Mouse (Mus musculus) heart, embryonic 11.5 days (tissue): ENCODE data around the gene Bglap2. TPM values are rescaled to one million over a fixed set of nuclear protein-coding genes. Genes with fewer than 3 reads are reported as not detected.
"Not testable (repeated sequence)": the region's sequence is repeated elsewhere in the genome, so short reads cannot be mapped to it uniquely, and the experiment has no call there.

Experiments used
- ATAC-seq: fragments of 200-750 bp; cut with Nextera tagmentation; replicated peaks from 2 replicates; pipeline ENCODE4 v1.8.0; 2017; ENCODE audit warnings: moderate library complexity; ENCODE audit not compliant: insufficient number of reproducible peaks, low FRiP score, low TSS enrichment
- H3K27ac ChIP-seq: fragments of 300-500 bp; sonication (generic); 2 replicates; pipeline ENCODE4 v1.5.1; 2014; ENCODE audit warnings: mild to moderate bottlenecking, low read depth, low read length
- H3K27me3 ChIP-seq: fragments of 300-500 bp; sonication (generic); 2 replicates; pipeline ENCODE4 v1.6.1; 2014; ENCODE audit warnings: mild to moderate bottlenecking, low read length, mixed read lengths; ENCODE audit not compliant: control insufficient read depth, insufficient read depth
- H3K36me3 ChIP-seq: fragments of 300-500 bp; sonication (generic); 2 replicates; pipeline ENCODE4 v1.6.1; 2014; ENCODE audit warnings: mild to moderate bottlenecking, low read length, moderate library complexity, mixed read lengths; ENCODE audit not compliant: control insufficient read depth, insufficient read depth
- H3K4me1 ChIP-seq: fragments of 300-500 bp; sonication (generic); 2 replicates; pipeline ENCODE4 v1.6.1; 2014; ENCODE audit warnings: low read length; ENCODE audit not compliant: control insufficient read depth, insufficient read depth
- H3K4me2 ChIP-seq: fragments of 300-500 bp; sonication (generic); 2 replicates; pipeline ENCODE4 v1.6.1; 2014; ENCODE audit warnings: mild to moderate bottlenecking, moderate library complexity
- H3K4me3 ChIP-seq: fragments of 300-500 bp; sonication (generic); 2 replicates; pipeline ENCODE4 v1.5.1; 2014; ENCODE audit warnings: low read depth, low read length
- H3K9ac ChIP-seq: fragments of 300-500 bp; sonication (generic); 2 replicates; pipeline ENCODE4 v1.6.1; 2014; ENCODE audit warnings: mild to moderate bottlenecking, low read depth, low read length, moderate library complexity
- H3K9me3 ChIP-seq: fragments of 300-500 bp; sonication (generic); replicated peaks from 2 replicates; pipeline ENCODE4 v1.6.1; 2016; ENCODE audit warnings: low read length; ENCODE audit not compliant: control insufficient read depth
- WGBS: fragments of 180-500 bp; shearing (Covaris S2); extraction: QIAGEN DNeasy Blood & Tissue Kit; methylation state at CpG from one replicate; pipeline ENCODE4 v1.1.7; 2014; ENCODE audit not compliant: insufficient replicate concordance; 5-methylcytosine and 5-hydroxymethylcytosine counted together
- polyA plus RNA-seq: library from polyadenylated mRNA; unstranded; fragments of >200 nt; fragmentation: Nextera tagmentation; extraction: Ambion mirVana; gene quantifications from 2 replicates; pipeline ENCODE4 v1.2.1, GENCODE M21; 2014

The Bglap2 gene
- polyA plus RNA-seq, 1 experiment from 2014 or later = not detected

DNA sequence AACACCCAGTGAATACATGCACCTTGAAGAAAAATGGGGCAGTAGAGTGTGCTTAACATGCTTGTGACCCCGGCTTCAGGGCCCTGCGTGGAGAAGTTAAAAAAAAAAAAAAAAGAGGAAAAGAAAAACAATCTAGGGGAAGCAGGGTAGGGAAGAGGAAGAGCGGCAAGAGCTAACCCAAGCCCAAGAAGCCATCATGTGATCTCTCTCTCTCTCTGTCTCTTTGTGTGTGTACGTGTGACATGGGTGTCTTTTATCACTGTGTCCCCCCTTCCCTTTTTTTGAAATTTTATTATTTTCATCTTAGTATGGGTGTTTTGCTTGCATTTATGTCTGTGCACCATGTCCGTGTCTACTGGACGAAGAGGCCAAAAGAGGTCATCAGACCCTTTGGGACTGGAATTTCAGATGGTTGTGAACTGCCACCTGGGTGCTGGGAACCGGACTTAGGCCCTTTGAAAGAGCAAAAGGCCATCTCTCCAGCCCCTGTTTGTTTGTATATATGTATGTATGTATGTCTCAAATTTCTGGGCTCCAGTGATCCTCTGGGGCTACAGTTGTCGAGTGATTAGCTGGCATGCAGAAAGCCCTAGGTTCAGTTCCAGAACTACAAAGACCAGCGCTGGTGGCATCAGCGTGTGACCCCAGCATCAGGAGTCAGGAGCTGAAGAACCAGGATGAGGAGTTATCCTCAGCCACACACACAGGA is 25.2 kb upstream of the Bglap2 start:
- no peaks in the 10 kb centered on the region for H3K27me3 ChIP-seq
- H3K9me3 ChIP-seq = no peaks in the 10 kb centered on the region
- 88% methylated on average over 10 of the region's 10 CpGs for WGBS
- H3K27ac ChIP-seq = no peak overlapping the region
- H3K4me3 ChIP-seq = no peak overlapping the region
- H3K9ac ChIP-seq = no peak overlapping the region
- no peak overlapping the region for H3K4me2 ChIP-seq
- H3K36me3 ChIP-seq = peaks cover 3% of the 10 kb centered on the region; the same call in 1 of the 2 replicates
- peaks cover 4% of the 10 kb centered on the region; the same call in 1 of the 2 replicates for H3K4me1 ChIP-seq
- ATAC-seq = no peak

- WGBS = 81% methylated on average over 2 of the region's 2 CpGs
- H3K4me3 ChIP-seq = no peak overlapping the region
- H3K27ac ChIP-seq = no peak overlapping the region
- ATAC-seq = no peak
- no peak overlapping the region for H3K9ac ChIP-seq
- H3K36me3 ChIP-seq = peaks cover 6% of the 10 kb centered on the region; the same call in 1 of the 2 replicates
- H3K27me3 ChIP-seq = no peaks in the 10 kb centered on the region
- no peaks in the 10 kb centered on the region for H3K4me1 ChIP-seq
- no peaks in the 10 kb centered on the region for H3K9me3 ChIP-seq
- no peak overlapping the region for H3K4me2 ChIP-seq
Observed at GRCm38 (mm10) chr3:88398666-88399065, 20.2 kb upstream of the Bglap2 start.

DNA sequence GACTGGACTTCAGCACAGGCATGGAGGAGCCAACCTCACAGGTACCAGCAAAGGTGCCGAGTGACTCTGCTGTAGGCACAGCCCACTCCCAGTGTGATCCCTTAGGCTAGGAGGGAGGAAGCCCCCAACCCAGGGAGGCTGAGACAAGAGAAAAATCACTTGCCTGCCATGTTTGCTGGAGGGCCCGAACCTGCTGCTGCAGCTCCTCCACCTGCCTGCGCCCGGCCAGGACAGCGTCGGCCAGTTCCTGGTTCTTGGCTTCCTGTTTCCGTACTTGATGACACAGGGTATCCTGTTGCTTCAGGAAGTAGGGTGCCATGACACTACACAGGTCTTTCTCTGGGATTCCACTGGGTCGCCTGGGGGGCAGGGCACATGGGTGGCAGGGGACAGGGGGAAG is 17.2 kb upstream of the Bglap2 start:
- 0 out of 2 replicates have a peak, but pooled peaks cover 3% of the 10 kb centered on the region for H3K36me3 ChIP-seq
- H3K9me3 ChIP-seq = no peaks in the 10 kb centered on the region

GRCm38 (mm10) chr3:88395288-88395687 is 16.8 kb upstream of the Bglap2 start:
- no peaks in the 10 kb centered on the region for H3K9me3 ChIP-seq
- no peak overlapping the region for H3K9ac ChIP-seq
- H3K4me3 ChIP-seq = no peak overlapping the region
- 92% methylated on average over 6 of the region's 6 CpGs for WGBS
- no peak for ATAC-seq
- H3K4me2 ChIP-seq = no peak overlapping the region
- no peak overlapping the region for H3K27ac ChIP-seq
- no peaks in the 10 kb centered on the region for H3K27me3 ChIP-seq
- H3K36me3 ChIP-seq = 0 out of 2 replicates have a peak, but pooled peaks cover 3% of the 10 kb centered on the region
- H3K4me1 ChIP-seq = no peaks in the 10 kb centered on the region

More for the DNA sequence above, 17.2 kb upstream of the Bglap2 start:
- Histone ChIP-seq H3K27ac (no peak overlapping the region), H3K9ac (no peak overlapping the region), H3K4me2 (no peak overlapping the region), H3K27me3 (no peaks in the 10 kb centered on the region), H3K4me1 (no peaks in the 10 kb centered on the region), H3K4me3 (no peak overlapping the region)
- no peak for ATAC-seq
- 83% methylated on average over 8 of the region's 8 CpGs for WGBS

DNA sequence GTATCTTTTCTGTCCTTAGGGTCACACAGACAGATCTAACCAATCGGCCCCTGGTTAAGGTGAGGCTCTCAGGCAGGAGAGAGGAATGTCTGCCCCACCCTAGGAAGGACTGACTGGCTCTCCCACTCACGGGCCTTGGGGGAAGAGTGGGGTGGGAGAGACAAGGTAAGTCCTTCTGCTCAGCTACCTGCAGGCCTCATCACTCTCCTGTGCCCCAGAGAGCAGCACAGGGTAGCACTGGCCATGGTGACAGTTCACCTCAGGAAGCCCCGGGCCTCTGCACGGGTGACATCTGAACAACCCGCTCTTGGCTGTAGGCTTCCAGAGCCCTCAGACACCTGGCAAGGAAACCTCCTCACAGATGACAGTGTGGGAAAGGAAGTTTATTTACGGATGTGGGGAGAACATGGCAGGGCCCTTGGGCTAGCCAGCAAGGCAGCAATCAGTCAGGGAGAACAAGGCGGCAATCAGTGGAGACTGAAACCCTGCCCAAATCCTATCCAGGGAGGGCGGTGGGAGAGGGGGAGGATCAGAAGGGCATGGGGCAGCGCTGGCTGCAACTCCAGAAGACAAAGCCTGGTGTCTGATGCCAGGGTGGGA is 15.4 kb upstream of the Bglap2 start:
- Histone ChIP-seq H3K27ac (no peak overlapping the region), H3K4me3 (no peak overlapping the region), H3K9me3 (no peaks in the 10 kb centered on the region), H3K27me3 (no peaks in the 10 kb centered on the region), H3K4me1 (no peaks in the 10 kb centered on the region), H3K36me3 (0 out of 2 replicates have a peak, but pooled peaks cover 3% of the 10 kb centered on the region), H3K9ac (no peak overlapping the region), H3K4me2 (no peak overlapping the region)
- 88% methylated on average over 9 of the region's 9 CpGs for WGBS
- peak; percentile 42 for ATAC-seq

GRCm38 (mm10) chr3:88384364-88384763 is 5.9 kb upstream of the Bglap2 start, which contains the start of gene Bglap:
Gene Bglap, minus strand, starts transcription at chr3:88384464.
- WGBS = 74% methylated on average over 5 of the region's 5 CpGs
- Histone ChIP-seq H3K36me3 (no peaks in the 10 kb centered on the region), H3K4me1 (no peaks in the 10 kb centered on the region), H3K27me3 (no peaks in the 10 kb centered on the region), H3K9ac (no peak within 1 kb of the TSS), H3K27ac (no peak within 1 kb of the TSS), H3K4me2 (no peak within 1 kb of the TSS), H3K9me3 (no peaks in the 10 kb centered on the region), H3K4me3 (no peak within 1 kb of the TSS)
- ATAC-seq = no peak

DNA sequence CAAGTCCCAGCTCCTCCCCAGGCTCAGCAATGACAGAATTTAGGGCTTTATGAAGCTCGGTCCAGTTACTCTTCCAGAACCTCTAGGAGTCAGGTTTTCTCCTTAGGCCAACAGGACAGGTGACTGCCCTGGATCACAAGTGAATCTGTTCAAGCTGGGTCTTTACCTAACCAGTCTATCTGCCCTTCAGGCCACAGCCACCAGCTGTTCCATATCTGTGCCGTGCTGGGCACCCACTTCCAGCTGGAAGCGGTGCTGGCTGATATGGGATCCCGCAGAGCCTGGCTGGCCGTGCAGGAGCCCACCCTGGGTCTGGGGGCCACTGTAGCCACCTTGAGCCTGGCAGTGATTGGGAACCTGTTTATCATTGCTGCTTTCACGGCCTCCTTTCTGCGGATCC is 3.9 kb upstream of the Bglap2 start:
- not testable (repeated sequence) for H3K27ac ChIP-seq, H3K9ac ChIP-seq, H3K4me2 ChIP-seq, ATAC-seq, H3K9me3 ChIP-seq, H3K27me3 ChIP-seq, H3K4me3 ChIP-seq, H3K4me1 ChIP-seq, H3K36me3 ChIP-seq
- 31% methylated on average over 1 of the region's 7 CpGs for WGBS

DNA sequence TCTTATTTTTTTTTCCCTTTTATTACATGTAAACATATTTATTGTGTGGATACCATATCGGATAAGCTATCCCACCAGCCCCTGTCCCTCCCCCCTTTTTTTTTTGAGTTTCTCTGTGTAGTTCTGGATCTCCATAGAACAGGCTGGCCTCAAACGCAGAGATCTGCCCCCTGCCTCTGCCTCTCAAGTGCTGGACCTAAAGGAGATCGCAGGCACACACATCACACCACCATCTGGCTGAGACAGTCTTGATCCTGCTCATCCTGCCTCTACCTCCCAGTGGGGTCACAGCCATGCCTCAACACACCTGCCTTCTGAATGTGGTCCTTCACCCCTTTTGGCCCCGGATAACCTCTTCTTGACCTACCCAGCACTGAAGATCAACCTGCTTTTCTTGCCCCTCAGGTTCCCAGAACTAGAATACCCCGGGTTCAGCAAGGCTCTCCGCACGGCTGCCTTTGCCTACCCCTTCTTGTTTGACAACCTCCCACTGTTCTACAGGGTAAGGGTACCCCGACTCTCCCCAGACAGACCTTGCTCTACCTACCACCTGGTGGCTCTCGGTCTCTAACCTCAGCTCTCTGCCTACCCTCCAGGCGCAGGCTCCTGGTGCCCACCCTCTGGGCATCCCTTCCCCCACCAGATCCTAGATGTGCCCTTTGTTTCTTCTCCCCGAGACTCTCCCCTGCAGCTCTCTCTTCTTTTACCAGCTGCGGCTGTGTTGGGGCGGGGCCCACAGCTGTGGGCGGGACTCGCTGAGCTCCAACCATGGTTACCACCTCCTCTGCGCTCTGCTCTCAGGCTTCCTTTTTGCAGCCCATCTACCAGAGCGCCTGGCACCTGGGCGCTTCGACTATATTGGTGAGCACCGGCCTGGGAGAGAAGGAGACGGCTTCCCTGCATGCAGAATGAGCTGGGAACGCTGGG is 3.2 kb upstream of the Bglap2 start:
- peak; percentile 58 for ATAC-seq
- not testable (repeated sequence) for H3K4me1 ChIP-seq, H3K27me3 ChIP-seq, H3K4me3 ChIP-seq, H3K9ac ChIP-seq, H3K36me3 ChIP-seq, H3K9me3 ChIP-seq, H3K27ac ChIP-seq
- H3K4me2 ChIP-seq = peak overlapping the region; percentile 48
- 9% methylated on average over 19 of the region's 22 CpGs for WGBS
